Mouse (Mus musculus): ENCODE data around the gene Sec16a. TPM values are rescaled to one million over a fixed set of nuclear protein-coding genes. Genes with fewer than 3 reads are reported as not detected.
A peak's percentile ranks its signal among the peaks of the same experiment; 100 is the strongest.

Gene Sec16a
- total RNA-seq (2021), result 10 to 100 TPM; 22.0 to 23.9 TPM
- long read RNA-seq, experiment 1, partial matches to known transcripts, result 2 of 4 reads
- long read RNA-seq, experiment 1, other reads (novel, unspliced or antisense), result 2 of 4 reads
- long read RNA-seq, experiment 2, full-length matches to known transcripts, result 3 of 12 reads
- long read RNA-seq, experiment 2, partial matches to known transcripts, result 8 of 12 reads
- long read RNA-seq, experiment 2, other reads (novel, unspliced or antisense), result 1 of 12 reads

DNA sequence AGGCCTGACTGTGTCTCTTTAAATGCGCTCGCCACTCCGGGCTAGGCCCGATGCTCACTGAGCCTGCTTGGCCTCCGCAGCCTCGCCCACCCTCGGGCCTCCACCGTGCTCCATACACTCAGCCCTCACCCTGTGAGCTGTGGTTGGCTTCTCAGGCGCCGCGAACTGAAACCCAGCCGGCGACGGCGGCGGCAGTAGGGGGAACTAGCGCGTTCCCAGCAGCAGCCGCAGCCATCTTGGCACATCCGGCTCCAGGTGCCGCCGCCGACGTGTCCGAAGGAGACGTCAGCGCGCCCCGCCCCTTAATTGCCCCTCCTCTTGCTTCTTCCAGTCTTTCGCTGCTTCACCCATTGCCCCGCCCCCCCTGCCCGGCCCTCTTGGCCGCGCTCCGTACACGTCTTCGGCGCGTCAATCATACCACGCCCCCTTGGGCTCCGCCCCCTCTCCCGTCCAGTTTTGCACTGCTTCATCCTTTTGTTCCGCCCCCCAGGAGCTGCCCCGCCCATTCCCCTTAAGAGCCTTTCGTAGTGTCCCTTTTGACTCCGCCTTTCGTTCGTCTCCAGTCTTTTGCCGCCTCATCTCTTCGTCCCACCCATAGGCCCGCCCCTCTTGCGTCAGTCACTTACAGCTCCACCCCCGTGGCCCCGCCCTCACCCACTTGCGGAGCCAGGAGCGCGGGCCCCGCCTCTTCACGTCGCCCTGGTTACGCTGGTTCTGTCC, at the start of gene Sec16a:
Sec16a (minus strand) TSS at position 271 of the 720 bp plus-strand sequence.
- peak; percentile 100 for DNase-seq

GRCm38 (mm10) chr2:26494396-26494795, 49.4 kb upstream of the Sec16a start:
- peak; percentile 44 for DNase-seq

- peak; percentile 40 for DNase-seq
Measured at GRCm38 (mm10) chr2:26493021-26493781, 48.2 kb upstream of the Sec16a start.

GRCm38 (mm10) chr2:26490760-26491301, 45.8 kb upstream of the Sec16a start:
- DNase-seq, result no peak

DNA sequence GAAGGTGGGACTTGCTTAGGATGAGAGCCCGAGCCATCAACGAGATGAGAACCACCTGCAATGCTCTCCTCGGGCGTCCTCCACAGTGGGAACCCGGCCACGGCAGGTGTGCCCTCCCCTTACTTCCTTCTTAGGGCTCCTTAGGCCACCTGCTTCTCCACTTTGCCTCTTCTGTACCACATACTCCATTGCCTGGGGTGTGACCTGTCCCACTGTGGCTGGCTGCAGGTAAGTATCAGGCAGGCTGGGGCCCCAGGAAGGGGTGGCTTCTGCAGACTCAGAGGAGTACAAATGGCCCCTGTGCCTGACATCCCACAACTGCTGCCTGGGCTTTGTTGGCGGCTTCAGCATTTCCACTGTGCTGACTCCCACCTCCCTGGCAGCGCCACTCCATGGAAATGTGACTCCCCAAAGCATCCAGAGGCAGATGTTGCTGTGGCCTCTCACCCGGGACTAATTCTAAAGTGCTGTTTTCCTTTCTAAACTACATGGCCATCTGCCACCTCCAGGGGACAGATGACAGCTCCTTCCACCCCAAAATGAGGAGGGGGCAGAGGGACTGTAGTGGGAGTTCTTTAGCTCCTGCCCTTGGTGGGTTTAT, 43.6 kb upstream of the Sec16a start:
- no peak for DNase-seq

- peak; percentile 64 for DNase-seq
Measured at GRCm38 (mm10) chr2:26487322-26488021, 42.5 kb upstream of the Sec16a start.

- DNase-seq, result no peak
Measured at GRCm38 (mm10) chr2:26486835-26487321, 41.9 kb upstream of the Sec16a start.

DNA sequence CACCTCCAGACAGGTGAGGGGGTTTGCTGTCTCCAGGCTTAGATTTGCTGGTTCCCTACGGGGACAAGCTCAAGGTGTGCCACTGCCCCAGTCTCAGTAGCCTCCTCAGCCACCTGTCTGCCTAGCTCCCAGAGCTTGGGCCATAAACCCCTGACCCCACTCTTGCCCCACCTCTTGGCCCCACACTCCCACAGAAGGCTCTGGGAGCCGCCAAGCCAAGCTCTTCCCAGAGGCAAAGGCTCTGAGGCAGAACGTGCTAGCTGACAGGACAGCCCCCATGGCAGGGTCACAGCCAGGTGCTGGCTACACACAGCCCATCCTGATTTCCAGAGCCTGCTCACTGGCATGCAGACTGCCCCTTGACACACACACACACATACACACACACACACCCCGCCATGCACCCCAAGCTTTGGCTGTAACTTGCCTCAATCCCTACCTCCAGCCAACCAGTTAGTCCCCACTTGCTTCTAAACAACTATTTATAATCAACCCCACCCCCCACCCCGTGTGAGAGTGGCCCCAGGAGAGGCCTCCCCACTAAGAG, 41.3 kb upstream of the Sec16a start:
- DNase-seq, result no peak

- no peak for DNase-seq
Measured at GRCm38 (mm10) chr2:26485710-26486109, 40.7 kb upstream of the Sec16a start.

DNA sequence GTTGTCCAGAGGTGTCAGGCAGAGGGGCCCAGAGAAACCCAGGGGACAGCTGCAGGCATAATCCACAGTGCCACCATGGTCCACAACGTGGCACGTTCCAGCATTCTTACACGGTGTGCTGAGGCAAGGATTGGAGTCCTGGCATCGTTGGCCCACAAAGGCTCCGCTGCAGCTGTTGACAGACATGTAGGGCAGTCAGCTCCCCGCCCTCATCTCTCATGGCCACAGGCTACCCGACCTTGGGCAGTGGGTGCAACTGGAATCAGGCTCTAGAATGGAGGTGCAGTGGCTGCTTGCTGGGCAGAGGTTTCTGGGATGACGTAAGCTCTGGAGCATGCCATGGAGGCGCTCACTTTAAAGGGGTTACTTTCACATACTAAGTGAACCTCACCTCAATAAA, 40.3 kb upstream of the Sec16a start:
- no peak for DNase-seq

GRCm38 (mm10) chr2:26484169-26484568, 39.2 kb upstream of the Sec16a start:
- DNase-seq, result no peak

GRCm38 (mm10) chr2:26483230-26483869, 38.3 kb upstream of the Sec16a start:
- DNase-seq, result no peak

DNA sequence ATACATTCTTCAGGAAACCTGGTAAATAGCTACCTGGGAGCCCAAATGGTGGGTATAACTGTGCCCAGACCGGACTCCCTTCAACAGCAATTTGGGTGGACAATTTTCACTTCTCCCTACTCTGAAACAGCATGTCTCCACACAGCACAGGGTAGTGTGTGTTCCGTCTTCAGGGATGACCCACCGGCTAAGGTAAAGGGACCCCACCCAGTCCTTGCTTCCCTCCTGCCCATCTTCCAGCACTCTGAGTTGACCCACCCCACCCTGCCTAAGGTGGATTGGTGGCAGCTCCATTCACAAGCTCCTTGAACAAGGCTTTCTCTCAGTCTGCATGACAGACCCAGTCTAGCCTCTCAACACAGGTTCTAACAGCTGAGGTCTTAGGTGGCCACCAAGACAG, 37.8 kb upstream of the Sec16a start:
- DNase-seq, result no peak

GRCm38 (mm10) chr2:26481724-26482495, 36.9 kb upstream of the Sec16a start:
- no peak for DNase-seq

DNA sequence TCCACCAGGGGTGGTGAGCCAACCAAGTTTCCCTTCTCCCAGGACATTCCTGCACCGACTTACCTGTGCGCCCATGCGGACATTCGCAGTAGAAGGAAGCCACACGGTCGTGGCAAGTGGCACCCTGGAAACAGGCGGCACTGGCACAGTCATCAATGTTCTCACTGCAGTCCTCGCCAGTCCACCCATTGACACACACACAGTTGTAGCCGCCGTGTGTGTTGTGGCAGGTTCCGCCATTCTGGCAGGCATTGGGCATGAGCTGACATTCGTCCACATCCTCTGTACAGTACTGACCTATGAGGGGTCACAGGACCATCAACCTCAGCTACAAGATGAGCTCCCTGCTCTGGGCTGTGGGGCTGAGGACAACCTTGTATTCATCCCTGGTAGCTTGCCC, 35.9 kb upstream of the Sec16a start:
- DNase-seq, result no peak

GRCm38 (mm10) chr2:26478685-26479205, 33.7 kb upstream of the Sec16a start:
- DNase-seq, result no peak

DNA sequence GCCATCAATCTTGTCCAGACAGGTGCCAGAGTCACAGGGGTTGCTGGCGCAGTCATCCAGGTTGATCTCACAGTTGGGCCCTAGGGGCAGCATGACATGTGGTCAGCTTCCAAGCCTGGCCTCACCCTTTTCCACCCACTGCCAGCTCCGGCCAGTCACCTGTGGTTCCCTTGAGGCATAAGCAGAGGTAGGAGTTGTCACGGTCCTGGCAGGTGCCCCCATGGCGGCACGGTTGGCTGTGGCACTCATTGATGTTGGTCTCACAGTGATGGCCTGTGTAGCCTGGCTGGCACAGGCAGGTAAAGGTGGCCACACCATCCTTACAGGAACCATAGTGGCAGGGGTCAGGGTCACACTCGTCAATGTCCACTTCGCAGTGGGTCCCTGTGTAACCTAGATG, 32.9 kb upstream of the Sec16a start:
- DNase-seq, result no peak

GRCm38 (mm10) chr2:26475505-26476430, 30.8 kb upstream of the Sec16a start:
- DNase-seq, result no peak

All from gastrocnemius, postnatal 25 days (tissue).